Mouse (Mus musculus): ENCODE measurements at regions not wholly inside any gene's neighbourhood (a gene's known extent, or its start where the extent isn't known, plus 50 kb on each side); places are given as distances from the start of the nearest gene placed in this dataset.
"Not testable (repeated sequence)": the region's sequence is repeated elsewhere in the genome, so short reads cannot be mapped to it uniquely, and the experiment has no call there.

DNA sequence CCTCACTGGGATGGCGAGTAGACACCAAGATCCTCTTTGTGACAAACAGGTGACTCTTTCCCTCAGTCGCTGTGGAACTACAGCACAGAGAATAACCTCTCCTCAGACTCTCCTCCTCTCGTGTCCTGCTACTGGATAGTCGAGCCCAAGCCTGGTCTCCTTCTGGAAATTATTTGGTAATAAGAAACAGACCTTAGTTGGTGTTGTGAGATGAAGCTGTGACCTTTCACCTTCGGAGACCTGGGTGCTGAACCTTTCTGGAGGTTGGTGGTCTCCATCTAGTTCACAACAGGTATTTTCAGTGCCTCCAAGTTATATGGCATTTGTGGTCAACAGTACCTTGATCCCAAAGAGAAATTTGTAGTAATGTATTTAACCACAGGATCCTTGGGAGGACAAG is 365.1 kb downstream of the Fbxo8 start:
- intact Hi-C loops (cut with DNase I) = no loop called here

DNA sequence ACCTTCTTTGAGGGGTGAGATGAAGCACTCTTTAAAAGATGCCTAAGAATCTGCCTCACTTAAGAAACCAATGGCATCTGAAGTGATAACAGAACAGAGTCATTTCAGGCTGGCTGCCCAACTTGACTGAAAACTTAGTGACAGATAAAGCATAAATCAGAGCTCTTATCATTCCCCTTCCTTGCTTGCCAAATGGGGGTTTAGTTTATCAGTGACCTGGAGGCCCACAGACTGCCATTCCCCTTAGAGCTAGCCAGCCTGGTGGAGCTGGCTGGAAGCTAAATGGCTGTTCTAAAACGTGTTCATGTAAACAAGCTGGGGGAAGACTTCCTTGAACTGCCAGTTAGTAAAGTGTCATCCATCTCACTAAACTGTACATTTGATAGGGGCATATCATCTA is 373.8 kb downstream of the Fbxo8 start:
- intact Hi-C loops (cut with DNase I) = no loop called here
- DNase-seq (ENCODE audit: low spot score) = no peak

More for the DNA sequence above, 365.1 kb downstream of the Fbxo8 start:
- DNase-seq (ENCODE audit: low spot score) = no peak

DNA sequence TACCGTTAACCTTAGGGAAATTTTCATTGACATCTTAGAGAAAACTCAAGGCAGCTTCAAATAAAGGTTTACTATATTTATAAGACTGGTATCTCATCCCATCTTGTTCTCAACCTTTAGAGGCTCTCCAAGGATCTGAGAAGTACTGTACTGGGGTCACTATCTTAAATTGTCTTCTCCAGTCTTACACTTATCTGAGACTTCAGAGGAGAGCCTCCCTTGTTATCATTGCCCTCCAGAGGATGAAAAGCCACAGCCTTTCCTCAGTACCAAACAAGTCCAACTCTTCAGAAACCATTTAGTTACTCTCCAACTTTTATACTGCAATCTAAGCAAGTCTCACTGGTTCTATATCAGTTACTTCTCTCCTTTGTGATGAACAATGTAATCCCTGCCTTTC is 376.3 kb downstream of the Fbxo8 start:
- intact Hi-C loops (cut with DNase I) = no loop called here
- no peak for DNase-seq (ENCODE audit: low spot score)

DNA sequence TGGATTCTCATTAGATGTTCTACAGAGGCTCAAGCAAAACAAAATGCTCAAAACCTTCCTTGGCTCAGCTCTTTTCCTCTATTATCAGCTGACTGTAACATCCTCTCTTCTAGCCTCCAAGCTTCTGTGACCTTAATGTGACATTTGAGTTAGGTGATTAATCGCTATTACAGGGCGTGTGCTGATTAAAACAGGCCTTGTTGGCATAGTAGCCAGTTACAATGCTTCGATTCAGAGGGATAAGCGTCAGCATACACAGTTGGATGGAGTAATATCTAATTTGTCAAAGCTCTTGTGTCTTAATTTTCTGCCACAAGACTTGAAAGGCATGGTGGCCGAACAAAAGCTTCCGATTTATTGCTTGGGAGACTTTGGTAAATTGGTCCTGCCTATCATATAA is 378.2 kb downstream of the Fbxo8 start:
- intact Hi-C loops (cut with DNase I) = no loop called here
- DNase-seq (ENCODE audit: low spot score) = no peak

DNA sequence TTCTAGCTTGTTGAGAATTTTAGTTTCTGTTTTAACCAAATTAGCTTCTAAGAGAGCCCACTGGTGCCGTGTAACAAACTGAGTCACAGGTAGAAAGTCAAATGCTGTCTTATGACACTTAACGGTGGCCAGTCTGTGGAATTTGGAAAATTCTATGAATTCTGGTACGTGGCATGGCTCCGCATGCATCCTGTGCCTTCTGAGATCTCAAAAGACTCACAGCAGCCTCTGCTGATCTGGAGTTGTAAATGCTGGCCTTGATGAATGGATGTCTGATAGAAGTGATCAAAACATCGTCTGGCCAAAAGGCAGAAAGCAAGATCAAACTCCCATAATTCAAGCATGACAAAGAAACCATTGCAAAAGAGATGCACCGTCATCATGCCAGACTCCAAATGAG is 381.5 kb downstream of the Fbxo8 start:
- DNase-seq (ENCODE audit: low spot score) = no peak
- intact Hi-C loops (cut with DNase I) = no loop called here

DNA sequence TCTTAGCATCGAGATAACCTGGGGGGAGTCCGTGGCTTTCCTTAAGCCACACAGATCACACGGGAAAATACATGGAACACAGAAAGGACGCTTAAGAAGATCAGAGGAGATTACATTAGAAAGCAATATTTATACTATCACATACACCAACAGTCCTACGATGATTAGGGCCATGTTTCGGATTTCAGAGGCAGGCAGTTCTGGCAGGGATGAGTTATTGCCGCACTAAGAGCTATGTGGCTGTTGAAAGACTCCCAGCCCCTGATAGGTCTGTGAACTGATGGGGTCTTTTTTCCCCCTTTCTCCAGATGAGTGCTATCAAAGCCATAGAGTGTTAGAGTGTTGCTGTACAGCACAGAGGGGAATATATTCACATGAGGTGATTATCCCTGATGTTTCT is 358.6 kb upstream of the Hand2 start:
- DNase-seq (ENCODE audit: low spot score) = no peak
- intact Hi-C loops (cut with DNase I) = no loop called here

DNA sequence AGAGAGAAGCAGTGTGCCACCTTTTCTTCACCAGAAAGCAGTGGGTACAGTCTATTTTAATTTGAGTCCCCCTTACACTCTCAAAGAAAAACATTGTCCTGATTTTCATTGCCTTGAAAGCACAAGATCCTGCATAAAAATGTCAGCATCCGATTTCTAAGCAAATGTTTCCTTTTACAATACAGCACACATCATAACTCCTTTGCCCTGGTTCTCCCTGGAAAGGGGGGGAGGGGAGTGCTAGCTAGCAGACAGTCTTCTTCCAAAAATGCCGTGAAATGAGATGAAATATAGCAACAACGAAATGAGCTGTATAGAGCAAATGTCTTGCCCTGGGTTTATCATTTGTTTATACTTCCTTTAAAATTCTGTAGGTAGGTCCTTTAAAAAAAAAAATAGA is 350.5 kb upstream of the Hand2 start:
- no peak for DNase-seq (ENCODE audit: low spot score)
- intact Hi-C loops (cut with DNase I) = no loop called here

DNA sequence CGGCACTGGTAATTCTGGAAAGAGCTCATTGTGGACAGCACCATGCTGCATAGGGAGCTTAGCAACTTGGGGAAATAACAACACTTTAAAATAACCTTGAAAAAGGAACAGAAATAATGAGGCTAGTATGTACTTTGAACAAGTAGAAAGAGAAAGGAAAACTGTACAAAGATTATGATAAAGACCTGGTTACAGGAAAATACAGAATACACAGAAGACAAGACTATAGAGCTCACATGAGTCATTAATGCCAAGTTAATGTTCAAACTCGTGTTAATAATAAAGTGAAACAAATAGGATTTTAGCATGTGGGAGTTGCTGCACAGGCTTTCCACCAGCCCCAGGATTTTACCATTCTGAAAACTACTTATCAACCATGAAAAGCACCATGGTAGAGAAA is 341.8 kb upstream of the Hand2 start:
- no peak for DNase-seq (ENCODE audit: low spot score)
- intact Hi-C loops (cut with DNase I) = no loop called here

DNA sequence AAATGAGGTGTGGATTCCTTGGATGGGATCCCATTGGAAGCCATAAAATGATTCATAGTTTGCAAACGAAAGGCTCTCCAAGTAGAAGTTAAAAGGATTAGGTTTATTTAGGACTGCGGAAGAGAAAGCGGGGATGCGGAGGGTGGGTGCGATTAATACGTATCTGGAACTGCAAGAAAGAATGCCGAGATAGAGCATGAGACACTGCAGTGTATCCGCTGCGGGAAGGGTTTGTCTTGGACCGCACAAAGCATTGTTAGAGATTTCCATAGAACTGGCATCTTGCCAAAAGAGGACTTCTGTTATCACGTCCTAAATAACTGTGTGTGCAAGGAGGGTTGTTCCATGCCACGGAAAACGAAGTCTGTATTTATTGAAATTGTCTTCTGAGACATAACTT is 341.4 kb upstream of the Hand2 start:
- DNase-seq (ENCODE audit: low spot score) = no peak
- intact Hi-C loops (cut with DNase I) = no loop called here

DNA sequence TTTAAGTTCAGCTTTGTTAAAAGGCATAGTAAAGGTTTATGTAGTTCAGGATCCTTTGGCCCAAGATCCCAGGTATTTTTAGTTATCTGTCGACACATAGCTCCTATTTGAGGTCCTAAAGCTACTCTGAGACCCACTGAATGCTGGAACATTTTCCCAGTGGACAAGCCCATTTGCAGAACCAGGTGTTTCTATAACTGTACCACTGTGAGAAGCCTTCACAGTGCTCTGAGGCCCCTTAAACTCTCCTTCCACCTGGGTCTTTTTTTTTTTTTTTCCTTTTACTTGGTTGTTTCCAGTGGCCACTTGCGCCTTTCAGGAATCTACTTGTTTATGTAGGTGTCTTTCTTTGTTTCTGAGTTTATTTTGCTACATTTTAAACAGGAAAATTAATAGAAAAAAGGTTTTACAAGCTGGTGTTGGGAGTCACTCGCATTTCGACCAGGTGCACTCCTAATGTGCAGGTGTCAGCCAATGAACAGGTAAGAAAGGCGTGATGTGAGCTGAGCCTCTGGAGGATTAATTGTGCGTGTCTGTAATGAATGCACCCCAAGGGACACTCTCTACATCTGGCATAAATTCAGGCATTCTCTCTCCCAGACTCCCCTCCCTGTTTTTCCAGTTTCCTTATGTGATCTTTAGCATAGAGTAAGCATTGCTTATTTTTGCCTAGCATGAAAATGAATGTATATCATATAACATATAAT is 310.3 kb upstream of the Hand2 start:
- intact Hi-C loops (cut with DNase I) = no loop called here
- DNase-seq (ENCODE audit: low spot score) = no peak

DNA sequence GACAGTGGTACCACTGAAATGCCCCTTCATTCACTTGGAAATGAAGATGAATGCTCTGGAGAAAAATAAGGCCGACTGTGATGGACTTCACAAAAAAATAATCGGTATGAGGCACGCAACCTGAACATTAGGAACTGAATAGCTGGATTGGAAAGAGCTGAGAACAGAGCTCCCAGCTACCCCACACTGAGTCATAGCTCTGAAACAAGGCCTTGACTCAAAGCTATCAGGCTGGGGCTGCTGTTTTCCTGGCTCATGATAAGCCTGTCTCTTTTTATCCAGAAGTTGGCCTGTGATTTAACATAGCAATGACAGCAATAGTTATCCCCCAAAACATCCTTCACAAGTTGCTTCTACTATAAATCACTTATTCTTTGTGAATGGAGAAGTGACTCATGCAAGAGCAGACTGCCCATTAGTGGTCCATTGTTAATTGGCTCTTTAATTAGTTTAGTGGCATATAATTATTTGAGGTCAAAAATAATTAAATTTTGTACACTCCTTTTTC is 306.9 kb upstream of the Hand2 start:
- no peak for DNase-seq (ENCODE audit: low spot score)
- intact Hi-C loops (cut with DNase I) = no loop called here

DNA sequence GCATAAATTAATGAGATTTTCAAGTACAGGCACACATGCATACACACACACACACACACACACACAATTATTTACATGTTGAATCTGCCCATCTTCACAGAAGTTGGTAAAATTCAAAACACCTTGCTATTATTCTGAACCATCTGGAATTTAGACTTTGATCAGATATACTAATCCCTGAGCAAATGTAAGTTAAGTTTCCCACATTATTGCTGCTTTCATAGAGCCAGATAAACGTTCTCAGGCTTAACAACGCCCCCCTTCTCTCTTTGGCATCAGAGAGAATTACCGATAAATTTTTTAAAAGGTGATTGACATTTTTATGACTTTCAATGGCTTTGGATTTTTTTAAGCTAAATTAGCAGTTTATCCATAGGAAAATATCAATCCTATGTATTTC is 304.5 kb upstream of the Hand2 start:
- intact Hi-C loops (cut with DNase I) = no loop called here
- DNase-seq (ENCODE audit: low spot score) = no peak

DNA sequence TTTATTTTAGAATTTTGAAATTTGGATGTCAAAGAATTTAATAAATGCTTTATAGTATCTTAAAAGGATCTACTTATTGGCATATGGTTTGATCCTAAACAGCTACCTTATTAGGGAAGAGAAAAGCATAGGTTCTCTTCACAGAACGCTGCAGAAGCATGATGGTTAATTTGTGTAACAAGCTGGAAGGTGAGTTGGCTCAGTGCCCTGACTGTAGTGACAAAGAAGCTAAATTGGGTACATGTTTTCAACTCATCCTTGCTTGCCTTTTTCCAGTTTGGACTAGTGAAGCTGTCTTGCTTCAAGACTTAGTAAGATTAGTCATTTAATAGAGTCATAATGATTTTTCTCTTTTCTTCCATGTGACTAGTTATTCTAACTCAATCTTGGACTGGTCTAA is 292.7 kb upstream of the Hand2 start:
- intact Hi-C loops (cut with DNase I); DNase-seq (ENCODE audit: low spot score): not testable (repeated sequence)

DNA sequence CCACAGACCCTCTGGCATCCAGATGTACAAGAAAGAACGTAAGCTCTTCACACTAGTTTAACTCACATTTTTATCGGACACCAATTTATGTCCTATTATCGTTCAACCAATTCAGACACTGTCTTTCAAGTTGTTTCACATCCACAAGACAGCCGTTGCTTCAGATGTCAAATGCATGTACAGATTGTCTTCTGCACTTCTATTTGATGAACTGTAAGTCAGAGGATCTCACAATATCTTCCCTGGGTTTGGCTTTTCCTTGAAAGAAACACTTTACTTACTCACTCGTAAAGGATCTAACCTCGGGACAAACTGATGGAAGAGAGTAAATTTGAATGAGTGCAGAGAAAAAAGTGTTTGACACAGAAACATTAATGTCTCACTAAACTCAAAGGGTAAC is 272.3 kb upstream of the Hand2 start:
- intact Hi-C loops (cut with DNase I) = no loop called here
- DNase-seq (ENCODE audit: low spot score) = no peak

DNA sequence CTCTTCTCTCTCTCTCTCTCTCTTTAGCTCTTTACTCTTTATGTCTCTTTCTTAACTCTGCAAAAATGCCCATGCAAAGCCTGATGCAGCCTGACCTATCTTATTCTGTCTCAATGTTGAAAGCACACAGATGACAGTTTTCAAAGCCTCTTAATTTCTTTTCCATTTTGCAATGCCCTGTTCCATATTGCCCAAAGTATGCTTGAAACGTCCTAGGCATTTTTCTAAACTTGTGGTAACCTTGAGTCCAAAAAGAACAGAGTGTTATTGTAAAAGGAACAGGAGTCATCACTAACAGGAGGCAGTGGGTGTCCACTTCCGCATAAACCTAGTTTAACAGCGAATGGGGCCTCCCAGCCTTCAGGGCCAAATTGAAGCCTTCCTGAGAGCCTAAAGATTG is 271.9 kb upstream of the Hand2 start:
- DNase-seq (ENCODE audit: low spot score) = no peak
- intact Hi-C loops (cut with DNase I) = no loop called here

DNA sequence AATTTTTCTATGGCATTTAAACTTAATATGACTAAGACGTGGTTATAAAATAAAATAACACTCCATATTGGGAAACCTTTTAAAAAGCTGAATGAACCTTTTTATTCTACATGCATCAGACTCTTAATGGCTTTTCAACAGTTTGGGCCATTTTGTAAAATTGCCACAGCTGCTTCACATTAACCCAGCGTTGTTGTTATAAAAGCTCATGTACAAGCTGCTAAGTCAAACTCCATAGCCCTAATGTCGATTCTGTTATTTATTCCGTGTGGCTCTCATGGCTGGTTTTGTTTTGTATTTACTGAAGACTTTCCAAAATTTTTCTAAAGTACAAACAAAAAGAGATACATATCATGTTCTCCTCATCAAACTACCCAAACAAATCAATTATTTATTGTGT is 268.1 kb upstream of the Hand2 start:
- intact Hi-C loops (cut with DNase I) = no loop called here
- DNase-seq (ENCODE audit: low spot score) = no peak

DNA sequence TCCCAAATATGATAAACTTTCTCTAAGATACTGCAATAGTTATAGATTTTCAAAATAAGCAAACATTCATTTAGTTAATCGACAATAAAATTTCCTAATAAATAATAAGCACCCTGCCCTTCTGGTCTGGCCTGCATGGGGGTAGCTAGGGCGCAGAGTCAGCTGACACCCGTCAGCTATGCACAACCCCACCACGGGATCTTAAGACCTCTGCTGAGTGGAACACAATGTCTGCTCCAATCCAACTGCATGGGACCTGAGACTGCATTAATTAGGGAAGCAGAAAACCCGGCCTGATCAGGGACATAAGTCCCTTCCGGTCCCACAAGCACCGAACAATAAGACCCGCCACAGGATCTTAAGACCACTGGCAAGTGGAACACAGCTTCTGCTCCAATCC is 243.8 kb upstream of the Hand2 start:
- intact Hi-C loops (cut with DNase I) = no loop called here
- no peak for DNase-seq (ENCODE audit: low spot score)

DNA sequence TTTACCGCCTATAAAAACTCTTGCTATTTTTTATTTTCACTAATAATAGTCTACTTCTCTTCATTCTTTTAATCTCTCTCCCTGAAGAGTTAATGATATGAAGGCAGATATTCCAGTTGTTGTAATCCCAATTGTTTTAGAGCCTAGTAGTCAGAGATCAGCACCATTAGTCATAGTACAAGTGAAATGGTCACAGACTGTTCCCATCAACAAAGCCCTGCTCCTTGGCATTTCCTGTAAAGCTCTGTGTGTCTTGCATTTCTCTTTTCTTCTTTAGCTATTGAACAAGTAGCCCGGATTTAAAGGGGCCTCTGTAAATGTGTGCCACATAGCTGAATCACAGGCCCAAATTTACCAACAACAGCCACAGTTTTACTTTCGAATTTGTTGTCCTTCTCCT is 234.0 kb upstream of the Hand2 start:
- intact Hi-C loops (cut with DNase I) = no loop called here
- no peak for DNase-seq (ENCODE audit: low spot score)

DNA sequence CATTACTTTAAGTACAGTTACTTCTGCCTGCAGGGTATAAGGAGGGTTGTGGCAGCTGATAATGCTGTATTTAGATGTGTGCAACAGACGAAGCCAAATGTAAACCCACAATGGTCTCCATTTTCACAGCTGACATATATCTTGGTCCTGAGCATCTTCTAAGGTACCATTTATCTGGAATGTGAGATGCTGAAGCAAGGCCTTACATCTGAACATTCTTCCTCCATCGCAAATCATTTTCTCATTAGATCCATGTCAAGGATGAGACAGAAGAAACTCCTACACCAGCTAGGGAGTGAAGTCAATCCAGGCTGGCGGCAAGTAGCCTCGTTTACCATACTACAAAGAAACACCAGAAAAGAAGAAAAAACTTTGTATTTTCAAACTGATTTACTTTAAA is 228.4 kb upstream of the Hand2 start:
- intact Hi-C loops (cut with DNase I) = no loop called here

DNA sequence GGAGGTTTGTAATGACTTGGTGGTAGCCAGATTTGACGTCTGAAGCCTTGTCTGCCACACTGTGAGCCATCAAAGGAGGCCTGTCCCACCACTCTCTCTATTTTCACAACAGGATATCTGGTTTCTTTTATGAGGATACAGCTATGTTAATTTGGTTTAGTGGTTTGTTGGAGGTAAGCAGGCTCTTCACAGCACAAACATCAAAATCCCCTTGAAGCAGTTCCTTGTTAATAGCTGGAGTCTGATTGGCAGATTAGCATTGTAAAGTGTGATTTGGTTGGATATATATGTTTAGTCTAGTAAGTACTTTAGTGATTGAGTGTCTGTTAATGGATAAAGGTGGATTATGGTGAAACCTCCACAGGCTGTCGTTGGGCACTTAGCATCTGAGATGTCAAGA is 225.6 kb upstream of the Hand2 start:
- intact Hi-C loops (cut with DNase I) = no loop called here
- DNase-seq (ENCODE audit: low spot score) = no peak

More for the DNA sequence above, 228.4 kb upstream of the Hand2 start:
- no peak for DNase-seq (ENCODE audit: low spot score)

DNA sequence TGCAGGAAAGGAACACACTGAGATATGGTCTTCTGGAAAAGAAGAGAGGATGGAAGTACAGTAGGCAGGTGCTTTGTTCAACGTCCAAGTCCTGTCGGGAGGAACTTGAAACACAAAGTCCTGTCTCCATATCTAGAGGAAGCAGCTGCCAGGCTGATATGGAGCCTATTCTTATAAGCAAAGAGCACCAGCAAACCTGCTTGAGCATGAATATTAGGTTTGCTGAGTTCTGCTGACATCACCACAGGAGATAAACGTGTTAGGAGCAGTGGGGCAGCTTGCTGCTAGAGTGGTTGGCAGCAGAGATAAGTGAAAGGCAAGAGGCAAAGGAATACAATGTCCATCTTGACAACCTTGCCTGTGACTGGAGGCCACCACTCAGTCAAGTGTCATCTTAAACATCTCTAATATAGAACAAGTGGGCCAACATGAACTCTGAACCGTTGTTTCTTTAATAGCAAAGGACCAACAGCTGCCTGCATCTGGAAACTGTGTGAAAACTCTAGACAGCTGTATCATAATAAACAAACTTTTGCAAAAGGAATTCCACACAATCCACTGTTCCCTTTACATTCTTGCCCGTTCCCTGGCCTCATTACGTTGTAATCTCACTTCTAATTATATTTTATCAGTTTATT is 209.9 kb upstream of the Hand2 start:
- intact Hi-C loops (cut with DNase I); DNase-seq (ENCODE audit: low spot score): not testable (repeated sequence)

DNA sequence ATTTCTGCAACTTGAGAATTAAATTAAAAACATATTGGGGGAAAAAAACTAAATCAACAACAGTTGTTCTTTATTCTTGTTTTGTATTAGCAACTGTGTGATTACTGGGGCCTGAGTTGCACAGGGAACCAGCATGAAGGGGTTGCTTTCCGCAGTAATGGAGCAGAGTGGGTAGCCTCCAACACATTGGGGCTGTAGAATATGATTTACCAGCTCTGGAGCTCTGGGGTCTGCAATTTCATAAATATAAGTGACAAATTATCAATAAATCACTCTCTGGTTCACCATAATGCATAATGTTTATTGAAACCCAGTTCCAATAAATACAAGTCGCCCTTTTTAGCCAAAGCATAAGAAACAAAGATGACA is 209.4 kb upstream of the Hand2 start:
- intact Hi-C loops (cut with DNase I) = no loop called here
- DNase-seq (ENCODE audit: low spot score) = no peak

Measured in heart, postnatal 25 days (tissue).